In the genomic region with DNA sequence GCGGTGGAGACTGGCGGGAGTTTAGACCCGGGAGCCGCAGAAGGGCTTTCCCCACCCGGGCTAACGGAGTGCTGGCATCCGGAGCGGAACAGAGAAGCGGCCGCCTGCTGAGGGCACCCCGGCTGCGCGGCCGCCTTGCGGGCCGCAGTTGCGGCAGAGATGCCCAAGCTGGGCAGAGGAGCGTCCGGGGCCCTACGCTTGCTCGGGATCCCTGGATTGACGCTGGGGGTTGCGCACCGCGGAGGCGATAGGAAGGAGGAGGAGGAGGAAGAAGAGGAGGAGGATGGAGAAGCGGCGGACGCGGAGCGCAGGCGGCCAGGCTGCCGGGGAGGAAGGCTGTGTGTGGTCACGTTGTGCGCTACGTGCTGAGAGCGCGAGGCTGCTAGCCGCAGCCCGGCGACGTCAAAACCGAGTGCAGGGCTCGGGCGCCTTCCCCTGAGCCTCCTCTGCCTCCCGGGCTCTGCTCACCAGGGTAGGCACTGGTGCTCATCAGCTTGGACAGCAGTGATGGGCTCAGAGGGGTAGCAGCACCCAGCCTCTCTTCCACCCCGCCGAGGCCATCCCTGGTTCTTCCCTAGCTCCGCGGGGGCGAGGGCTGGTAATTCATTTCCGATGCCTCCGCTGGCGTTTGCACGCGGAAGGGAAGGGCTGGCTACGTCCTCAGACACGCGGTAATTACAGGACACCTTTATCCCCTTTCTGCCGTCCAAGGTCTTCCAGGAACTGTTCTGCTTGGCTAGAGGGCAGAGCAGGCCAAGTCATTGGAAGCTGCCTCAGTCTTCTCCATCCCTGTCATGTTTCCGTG, we compare ENCODE assay signal across 8 mouse cellular contexts. TPM values are rescaled to one million over a fixed set of nuclear protein-coding genes. Genes with fewer than 3 reads are reported as not detected.
A peak's percentile ranks its signal among the peaks of the same experiment; 100 is the strongest.
DNase-seq lines count a peak whose midpoint lies in the region; ATAC-seq and TF ChIP-seq lines count a peak whose summit lies in the region.

A gene (minus strand): TSS at position 329 of the 805 bp plus-strand sequence.

- no peaks in the 10 kb centered on the region for H3K27me3 ChIP-seq in forebrain, embryonic 11.5 days (ENCODE audit: control insufficient read depth, insufficient read depth, low read length)
- no peaks in the 10 kb centered on the region for H3K27me3 ChIP-seq in hindbrain, embryonic 11.5 days (ENCODE audit: control insufficient read depth, insufficient read depth, low read length)
- no peaks in the 10 kb centered on the region for H3K27me3 ChIP-seq in midbrain, postnatal 0 days (ENCODE audit: insufficient read depth, low read length)

- peak; percentile 76 for ATAC-seq in forebrain, embryonic 11.5 days (replicated peaks; ENCODE audit: low FRiP score)
- ATAC-seq in hindbrain, embryonic 11.5 days (ENCODE audit: low FRiP score) = peak; percentile 81
- peak; percentile 68 for ATAC-seq in midbrain, postnatal 0 days (ENCODE audit: low FRiP score)

- intact Hi-C loops in gastrocnemius, adult 2 months (cut with DNase I) = no loop called here

- H3K4me3 ChIP-seq in gastrocnemius, adult 2 months = peak within 1 kb of the TSS; percentile 69
- peak within 1 kb of the TSS; percentile 50 for H3K4me3 ChIP-seq in brown adipose tissue, adult 24 weeks (ENCODE audit: insufficient read depth, low read depth, low read length)
- peak within 1 kb of the TSS; percentile 66 for H3K4me3 ChIP-seq in forebrain, embryonic 11.5 days (ENCODE audit: low read depth, low read length)
- H3K4me3 ChIP-seq in hindbrain, embryonic 11.5 days (ENCODE audit: low read depth, low read length) = peak within 1 kb of the TSS; percentile 73
- H3K4me3 ChIP-seq in midbrain, postnatal 0 days (ENCODE audit: low read depth, low read length) = peak within 1 kb of the TSS; percentile 69

- no peaks in the 10 kb centered on the region for H3K9me3 ChIP-seq in forebrain, embryonic 11.5 days (ENCODE audit: control insufficient read depth, low read length)
- H3K9me3 ChIP-seq in hindbrain, embryonic 11.5 days (ENCODE audit: control insufficient read depth, low read length) = no peaks in the 10 kb centered on the region
- H3K9me3 ChIP-seq in midbrain, postnatal 0 days (ENCODE audit: low read length) = no peaks in the 10 kb centered on the region

- no peaks in the 10 kb centered on the region for H3K4me1 ChIP-seq in brown adipose tissue, adult 24 weeks (ENCODE audit: control insufficient read depth, insufficient read depth, insufficient read length, low read length)
- H3K4me1 ChIP-seq in forebrain, embryonic 11.5 days (replicated peaks; ENCODE audit: control insufficient read depth, insufficient read depth, low read length) = no peaks in the 10 kb centered on the region; the same call in 1 of the 2 replicates
- no peaks in the 10 kb centered on the region for H3K4me1 ChIP-seq in hindbrain, embryonic 11.5 days (replicated peaks; ENCODE audit: control insufficient read depth, insufficient read depth, low read length)
- H3K4me1 ChIP-seq in midbrain, postnatal 0 days (ENCODE audit: insufficient read depth, low read length) = no peaks in the 10 kb centered on the region

- H3K4me2 ChIP-seq in forebrain, embryonic 11.5 days (ENCODE audit: low read depth, low read length, severe bottlenecking) = peak within 1 kb of the TSS; percentile 93
- H3K4me2 ChIP-seq in hindbrain, embryonic 11.5 days (replicated peaks; ENCODE audit: low read depth, low read length) = peak within 1 kb of the TSS; percentile 94
- H3K4me2 ChIP-seq in midbrain, postnatal 0 days (ENCODE audit: low read depth, low read length, poor library complexity, severe bottlenecking) = peak within 1 kb of the TSS; percentile 67

- 0% methylated on average over 58 of the region's 61 CpGs for WGBS in forebrain, embryonic 11.5 days
- under 1% methylated on average over 55 of the region's 61 CpGs for WGBS in hindbrain, embryonic 11.5 days
- under 1% methylated on average over 56 of the region's 61 CpGs for WGBS in midbrain, postnatal 0 days

- H3K36me3 ChIP-seq in forebrain, embryonic 11.5 days (ENCODE audit: control insufficient read depth, insufficient read depth, low read length) = no peaks in the 10 kb centered on the region
- H3K36me3 ChIP-seq in hindbrain, embryonic 11.5 days (ENCODE audit: control insufficient read depth, insufficient read depth, low read length) = no peaks in the 10 kb centered on the region
- no peaks in the 10 kb centered on the region for H3K36me3 ChIP-seq in midbrain, postnatal 0 days (ENCODE audit: insufficient read depth, low read length)

- no peak for TF ChIP-seq CTCF in gastrocnemius, adult 2 months (IDR thresholded peaks at IDR 0.05)
- TF ChIP-seq CTCF in midbrain, postnatal 0 days (IDR thresholded peaks at IDR 0.05) = peak; percentile 32

- H3K9ac ChIP-seq in forebrain, embryonic 11.5 days (ENCODE audit: low read length) = peak within 1 kb of the TSS; percentile 78
- H3K9ac ChIP-seq in hindbrain, embryonic 11.5 days (ENCODE audit: low read depth, low read length) = peak within 1 kb of the TSS; percentile 75
- H3K9ac ChIP-seq in midbrain, postnatal 0 days (replicated peaks; ENCODE audit: low read length, poor library complexity, severe bottlenecking) = peak within 1 kb of the TSS; percentile 98

- peak; percentile 20 for DNase-seq in gastrocnemius, adult 2 months
- no peak for DNase-seq in gastrocnemius, postnatal 25 days
- DNase-seq in forebrain, embryonic 11.5 days (ENCODE audit: low spot score) = peak; percentile 82
- DNase-seq in hindbrain, embryonic 11.5 days (ENCODE audit: low spot score) = peak; percentile 74
- DNase-seq in left cerebral cortex, adult 9 months (ENCODE audit: low spot score in 2 of 2) = peak; percentile 50 to 80
- peak; percentile 61 for DNase-seq in midbrain, postnatal 0 days (ENCODE audit: low spot score)
- no peak for DNase-seq in urinary bladder, postnatal 10 days (ENCODE audit: low spot score)

- no peak within 1 kb of the TSS for H3K27ac ChIP-seq in gastrocnemius, adult 2 months
- H3K27ac ChIP-seq in brown adipose tissue, adult 24 weeks (replicated peaks; ENCODE audit: low read depth, low read length) = no peak within 1 kb of the TSS
- H3K27ac ChIP-seq in forebrain, embryonic 11.5 days (ENCODE audit: low read depth, low read length) = no peak within 1 kb of the TSS
- peak within 1 kb of the TSS; percentile 73 for H3K27ac ChIP-seq in hindbrain, embryonic 11.5 days (ENCODE audit: low read depth, low read length)
- H3K27ac ChIP-seq in midbrain, postnatal 0 days (ENCODE audit: low read depth, low read length) = peak within 1 kb of the TSS; percentile 98

RNA-seq across cellular contexts. Expression of the gene that starts here (rescaled TPM):
- under 1 TPM in 1 of 2 experiments, not detected in 1; 0.08 TPM for total RNA-seq in gastrocnemius, adult 2 months (2021)
- under 1 TPM in 1 of 2 experiments, not detected in 1; 0.11 TPM for total RNA-seq in gastrocnemius, postnatal 25 days (2021)
- polyA plus RNA-seq in brown adipose tissue, adult 24 weeks (2012; ENCODE audit: insufficient read depth, insufficient read length, missing spikeins) = 0.20 and 0.29 TPM in 2 replicates
- 4.7 and 6.8 TPM in 2 replicates for polyA plus RNA-seq in forebrain, embryonic 11.5 days (2014; fragmentation: Nextera tagmentation; extraction: Ambion mirVana)
- 5.1 and 7.2 TPM in 2 replicates for polyA plus RNA-seq in hindbrain, embryonic 11.5 days (2014; fragmentation: Nextera tagmentation; extraction: Ambion mirVana)
- total RNA-seq in midbrain, postnatal 0 days (2014; rRNA removed) = 46.7 and 51.2 TPM in 2 replicates
- polyA plus RNA-seq in midbrain, postnatal 0 days (2015; fragmentation: Nextera tagmentation; extraction: Ambion mirVana) = 43.4 and 52.9 TPM in 2 replicates

Comparison
In these comparisons a context has a peak if more than half of its experiments do, and no peak if none do; other contexts are left out.
1. RNA of the gene that starts here (total RNA-seq): 46.7 to 51.2 TPM in midbrain, postnatal 0 days; 0.11 TPM in gastrocnemius, postnatal 25 days and 0.08 TPM in gastrocnemius, adult 2 months; every median in the first group is over 10 times any median in the second.
2. Peak in DNase-seq and H3K4me3 ChIP-seq in gastrocnemius, adult 2 months; RNA of the gene not detected or under 1 TPM.
3. DNase-seq: peak in forebrain, embryonic 11.5 days (single experiment), hindbrain, embryonic 11.5 days (single experiment), left cerebral cortex, adult 9 months (2 of 2) and midbrain, postnatal 0 days (single experiment); none in gastrocnemius, postnatal 25 days (single experiment) and urinary bladder, postnatal 10 days (single experiment).
4. H3K27ac ChIP-seq: peak in hindbrain, embryonic 11.5 days (single experiment) and midbrain, postnatal 0 days (single experiment); none in gastrocnemius, adult 2 months (single experiment), brown adipose tissue, adult 24 weeks (single experiment) and forebrain, embryonic 11.5 days (single experiment).
5. Peak in every context shown above with its lines, with median percentiles within 50 percentile points of each other: H3K4me3 ChIP-seq, ATAC-seq, H3K4me2 ChIP-seq and H3K9ac ChIP-seq.